Mouse (Mus musculus): ENCODE measurements around the gene Gabpa.

Gabpa gene

DNA sequence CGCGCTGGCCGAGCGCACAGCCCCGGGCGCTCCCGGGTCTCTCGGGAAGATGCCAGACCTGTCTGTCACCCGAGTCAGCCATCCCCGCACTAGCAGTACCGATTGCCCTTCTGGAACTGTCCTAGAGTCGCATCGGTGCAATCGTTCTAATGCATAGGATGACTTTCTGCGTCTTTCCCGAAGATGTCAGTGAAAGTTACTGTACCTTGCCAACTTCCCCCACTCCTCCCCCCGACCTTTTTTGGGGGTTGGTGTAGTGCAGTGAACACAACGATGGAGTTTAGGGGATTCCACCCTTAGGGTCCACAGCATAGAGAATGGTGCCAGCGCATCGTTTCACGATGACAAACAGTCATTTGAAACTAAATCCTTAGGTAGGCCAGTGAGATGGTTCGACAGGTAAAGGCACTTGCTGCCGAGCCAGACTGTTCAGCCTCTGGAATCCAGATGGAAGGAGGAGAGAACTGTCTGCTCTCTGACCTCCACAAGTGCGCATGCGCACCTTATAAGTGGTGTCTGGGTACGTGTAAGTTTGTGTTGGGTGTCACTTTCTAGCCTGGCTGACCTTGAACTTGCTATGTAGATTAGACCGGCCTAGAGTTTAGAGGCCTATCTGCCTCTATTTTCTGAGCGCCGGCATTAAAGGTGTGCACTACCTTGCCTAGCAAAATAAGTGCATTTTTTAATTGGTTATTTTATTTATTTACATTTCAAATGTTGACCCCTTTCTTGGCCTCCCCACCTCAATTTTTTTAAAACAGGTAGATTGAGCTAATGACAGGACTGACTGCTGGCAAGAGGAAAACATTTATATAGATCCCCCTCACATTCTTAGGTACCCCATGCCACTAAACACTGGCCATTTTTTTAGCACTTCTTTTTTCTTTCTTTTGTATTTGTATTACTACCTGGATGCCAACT, 1.4 kb downstream of the Gabpa start:
- in situ Hi-C loops (cut with MboI; ENCODE audit: low pct_unique_long_range_greater_than_20kb in 1 of 2, low sequenced_read_pairs in 2 of 2, unreplicated experiment in 1 of 2): loop anchor here (10.0 to 25.0 kb wide), 2 partner anchors 99 to 101 kb away; partner anchors contain the start of gene Mrpl39 (in 2 of the 2)

- in situ Hi-C loops (cut with MboI; ENCODE audit: low pct_unique_long_range_greater_than_20kb in 1 of 2, low sequenced_read_pairs in 2 of 2, unreplicated experiment in 1 of 2): loop anchor here (10.0 to 25.0 kb wide), 2 partner anchors 101 to 104 kb away; partner anchors contain the start of gene Mrpl39 (in 2 of the 2)
These were observed 3.9 kb downstream of the Gabpa start for GRCm38 (mm10) chr16:84838576-84838975.

- in situ Hi-C loops (cut with MboI; ENCODE audit: low pct_unique_long_range_greater_than_20kb in 1 of 2, low sequenced_read_pairs in 2 of 2, unreplicated experiment in 1 of 2): no loop called here
These were observed 18.8 kb downstream of the Gabpa start for GRCm38 (mm10) chr16:84853492-84853891.

DNA sequence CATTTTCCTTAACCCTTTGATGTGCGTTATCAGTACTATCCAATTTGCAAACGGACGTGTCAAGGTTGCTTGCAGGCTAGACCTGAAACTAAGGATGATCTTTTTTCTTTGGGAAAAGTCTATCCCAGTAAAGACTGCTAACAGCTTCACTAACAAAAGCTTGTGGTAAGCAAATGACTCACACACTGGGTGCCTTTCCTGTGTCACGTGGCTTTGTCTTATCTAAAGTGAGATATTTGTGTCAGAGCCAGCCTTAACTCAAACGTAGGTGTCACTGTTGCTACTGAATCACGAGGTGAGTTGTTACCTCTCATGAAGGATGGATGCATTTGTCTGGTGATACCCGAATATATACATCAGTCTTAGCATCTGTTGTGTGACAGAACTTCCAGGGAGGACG, 29.9 kb downstream of the Gabpa start:
- in situ Hi-C loops (cut with MboI; ENCODE audit: low pct_unique_long_range_greater_than_20kb in 1 of 2, low sequenced_read_pairs in 2 of 2, unreplicated experiment in 1 of 2): no loop called here

GRCm38 (mm10) chr16:84873805-84874204, 39.1 kb downstream of the Gabpa start:
- in situ Hi-C loops (cut with MboI; ENCODE audit: low pct_unique_long_range_greater_than_20kb in 1 of 2, low sequenced_read_pairs in 2 of 2, unreplicated experiment in 1 of 2): no loop called here

GRCm38 (mm10) chr16:84875012-84875717, 40.4 kb downstream of the Gabpa start:
- in situ Hi-C loops (cut with MboI; ENCODE audit: low pct_unique_long_range_greater_than_20kb in 1 of 2, low sequenced_read_pairs in 2 of 2, unreplicated experiment in 1 of 2): loop anchor here in 1 of 2 experiments (25.0 kb wide), 1 partner anchor 812 kb away; no protein-coding TSS in a partner anchor

DNA sequence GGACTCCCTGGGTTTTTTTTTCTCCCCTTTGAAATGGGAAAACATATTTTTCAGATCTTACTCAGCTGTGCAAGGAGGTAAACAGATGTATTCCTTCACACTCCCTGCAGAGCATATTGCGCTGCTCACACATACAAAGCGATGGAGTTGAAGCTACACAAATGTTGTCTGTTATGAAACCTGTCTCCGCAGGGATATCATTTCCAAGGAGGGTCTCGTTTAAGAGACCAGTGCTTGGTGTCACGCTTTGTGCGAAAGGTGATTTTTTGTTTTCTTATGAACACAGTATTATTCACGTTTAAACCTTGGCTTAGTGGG, 41.0 kb downstream of the Gabpa start:
- in situ Hi-C loops (cut with MboI; ENCODE audit: low pct_unique_long_range_greater_than_20kb in 1 of 2, low sequenced_read_pairs in 2 of 2, unreplicated experiment in 1 of 2): loop anchor here in 1 of 2 experiments (25.0 kb wide), 1 partner anchor 812 kb away; no protein-coding TSS in a partner anchor

DNA sequence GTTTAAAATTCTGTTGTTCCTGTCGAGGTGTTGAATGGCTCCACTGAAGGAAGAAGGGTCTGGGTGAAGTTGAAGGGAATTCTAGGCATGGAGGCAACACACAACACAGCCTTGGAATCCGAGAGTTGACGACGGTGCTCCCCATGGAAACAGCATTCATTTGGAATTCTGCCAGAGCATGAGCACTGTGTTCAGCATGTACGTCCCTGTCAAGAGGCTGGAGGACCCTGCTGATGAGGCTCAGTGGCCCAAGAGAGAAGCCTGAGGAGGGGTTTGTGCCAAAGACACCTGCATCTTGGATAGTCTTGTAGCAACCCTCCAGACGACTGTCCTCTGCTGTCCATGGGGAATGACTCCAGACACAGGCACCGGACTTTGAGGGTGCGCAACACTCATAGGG, 41.4 kb downstream of the Gabpa start:
- in situ Hi-C loops (cut with MboI; ENCODE audit: low pct_unique_long_range_greater_than_20kb in 1 of 2, low sequenced_read_pairs in 2 of 2, unreplicated experiment in 1 of 2): loop anchor here in 1 of 2 experiments (25.0 kb wide), 1 partner anchor 811 kb away; no protein-coding TSS in a partner anchor

- in situ Hi-C loops (cut with MboI; ENCODE audit: low pct_unique_long_range_greater_than_20kb in 1 of 2, low sequenced_read_pairs in 2 of 2, unreplicated experiment in 1 of 2): loop anchor here in 1 of 2 experiments (25.0 kb wide), 1 partner anchor 808 kb away; no protein-coding TSS in a partner anchor
These were observed 44.4 kb downstream of the Gabpa start for GRCm38 (mm10) chr16:84879146-84879545.

GRCm38 (mm10) chr16:84881168-84881567, 46.4 kb downstream of the Gabpa start:
- in situ Hi-C loops (cut with MboI; ENCODE audit: low pct_unique_long_range_greater_than_20kb in 1 of 2, low sequenced_read_pairs in 2 of 2, unreplicated experiment in 1 of 2): loop anchor here in 1 of 2 experiments (25.0 kb wide), 1 partner anchor 806 kb away; no protein-coding TSS in a partner anchor

- in situ Hi-C loops (cut with MboI; ENCODE audit: low pct_unique_long_range_greater_than_20kb in 1 of 2, low sequenced_read_pairs in 2 of 2, unreplicated experiment in 1 of 2): loop anchor here in 1 of 2 experiments (25.0 kb wide), 1 partner anchor 805 kb away; no protein-coding TSS in a partner anchor
These were observed 47.1 kb downstream of the Gabpa start for GRCm38 (mm10) chr16:84881754-84882321.

DNA sequence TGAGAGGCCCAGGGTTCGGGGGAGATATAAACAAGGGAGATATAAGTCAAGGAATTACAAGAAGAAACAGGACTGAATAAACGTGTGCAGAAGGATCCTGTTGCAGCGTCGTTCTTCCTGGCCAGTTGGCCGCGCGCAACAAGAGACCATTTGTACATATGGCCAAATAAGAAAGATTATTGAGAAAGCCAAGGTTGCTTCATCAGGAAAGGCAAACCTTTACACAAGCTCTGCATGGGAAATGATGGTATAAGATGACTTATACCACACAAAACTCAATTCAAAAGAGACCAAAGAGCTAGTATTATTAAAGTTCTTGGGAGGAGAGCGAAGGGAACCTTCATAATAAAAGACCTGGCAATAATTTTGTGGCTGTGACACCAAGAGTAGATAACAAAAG, 49.8 kb downstream of the Gabpa start:
- in situ Hi-C loops (cut with MboI; ENCODE audit: low pct_unique_long_range_greater_than_20kb in 1 of 2, low sequenced_read_pairs in 2 of 2, unreplicated experiment in 1 of 2): loop anchor here in 1 of 2 experiments (25.0 kb wide), 1 partner anchor 803 kb away; no protein-coding TSS in a partner anchor

- in situ Hi-C loops (cut with MboI; ENCODE audit: low pct_unique_long_range_greater_than_20kb in 1 of 2, low sequenced_read_pairs in 2 of 2, unreplicated experiment in 1 of 2): no loop called here
These were observed 68.3 kb downstream of the Gabpa start for GRCm38 (mm10) chr16:84902995-84903394.

- in situ Hi-C loops (cut with MboI; ENCODE audit: low pct_unique_long_range_greater_than_20kb in 1 of 2, low sequenced_read_pairs in 2 of 2, unreplicated experiment in 1 of 2): no loop called here
These were observed 76.9 kb downstream of the Gabpa start for GRCm38 (mm10) chr16:84911477-84912165.
